Mouse (Mus musculus): ENCODE measurements around the gene Tenm2. TPM values are rescaled to one million over a fixed set of nuclear protein-coding genes. Genes with fewer than 3 reads are reported as not detected.

Gene Tenm2
- total and polyA plus RNA-seq, 3 experiments = 0.08 to 0.14 (median 0.12) TPM

- TF ChIP-seq CTCF (IDR thresholded peaks at IDR 0.05) (no peak), POLR2A (IDR thresholded peaks at IDR 0.05; ENCODE audit: insufficient read depth, low read depth, low read length) (no peak), EP300 (IDR thresholded peaks at IDR 0.05; ENCODE audit: insufficient read depth, low read depth, low read length) (no peak)
- no peaks in the 10 kb centered on the region for H3K36me3 ChIP-seq (ENCODE audit: control insufficient read depth, insufficient read depth, low read length)
- no peaks in the 10 kb centered on the region for H3K27me3 ChIP-seq (ENCODE audit: control insufficient read depth, insufficient read depth, low read length)
- no peaks in the 10 kb centered on the region for H3K79me2 ChIP-seq (replicated peaks; ENCODE audit: control insufficient read depth, insufficient read depth, low read length)
- H3K9ac ChIP-seq (ENCODE audit: low read depth, low read length) = no peak overlapping the region
- H3K4me3 ChIP-seq = no peak overlapping the region
- no peak overlapping the region for H3K27ac ChIP-seq
- intact Hi-C loops (cut with DNase I) = no loop called here
- DNase-seq = no peak
- 80% methylated on average over 2 of the region's 2 CpGs for WGBS
- H3K4me1 ChIP-seq (ENCODE audit: control insufficient read depth, insufficient read depth, low read length) = no peaks in the 10 kb centered on the region
These were observed 92.3 kb downstream of the Tenm2 start for GRCm38 (mm10) chr11:37143478-37143877.

GRCm38 (mm10) chr11:37128893-37129292, 106.9 kb downstream of the Tenm2 start:
- no peaks in the 10 kb centered on the region for H3K27me3 ChIP-seq (ENCODE audit: control insufficient read depth, insufficient read depth, low read length)
- H3K9ac ChIP-seq (ENCODE audit: low read depth, low read length) = no peak overlapping the region
- no peaks in the 10 kb centered on the region for H3K79me2 ChIP-seq (replicated peaks; ENCODE audit: control insufficient read depth, insufficient read depth, low read length)
- no peak for DNase-seq
- TF ChIP-seq POLR2A (IDR thresholded peaks at IDR 0.05; ENCODE audit: insufficient read depth, low read depth, low read length) = no peak
- no peak for TF ChIP-seq CTCF (IDR thresholded peaks at IDR 0.05)
- TF ChIP-seq EP300 (IDR thresholded peaks at IDR 0.05; ENCODE audit: insufficient read depth, low read depth, low read length) = no peak
- H3K36me3 ChIP-seq (ENCODE audit: control insufficient read depth, insufficient read depth, low read length) = no peaks in the 10 kb centered on the region
- no peaks in the 10 kb centered on the region for H3K4me1 ChIP-seq (ENCODE audit: control insufficient read depth, insufficient read depth, low read length)
- H3K4me3 ChIP-seq = no peak overlapping the region
- WGBS = 77% methylated on average over 2 of the region's 2 CpGs
- H3K27ac ChIP-seq = no peak overlapping the region
- intact Hi-C loops (cut with DNase I) = no loop called here

- no peak overlapping the region for H3K27ac ChIP-seq
- peak; percentile 21 to 22 for DNase-seq
- no peaks in the 10 kb centered on the region for H3K4me1 ChIP-seq (ENCODE audit: control insufficient read depth, insufficient read depth, low read length)
- no peaks in the 10 kb centered on the region for H3K79me2 ChIP-seq (replicated peaks; ENCODE audit: control insufficient read depth, insufficient read depth, low read length)
- no peaks in the 10 kb centered on the region for H3K27me3 ChIP-seq (ENCODE audit: control insufficient read depth, insufficient read depth, low read length)
- no peak overlapping the region for H3K4me3 ChIP-seq
- no peak overlapping the region for H3K9ac ChIP-seq (ENCODE audit: low read depth, low read length)
- intact Hi-C loops (cut with DNase I) = no loop called here
- H3K36me3 ChIP-seq (ENCODE audit: control insufficient read depth, insufficient read depth, low read length) = no peaks in the 10 kb centered on the region
- TF ChIP-seq CTCF (IDR thresholded peaks at IDR 0.05) (no peak), EP300 (IDR thresholded peaks at IDR 0.05; ENCODE audit: insufficient read depth, low read depth, low read length) (no peak), POLR2A (IDR thresholded peaks at IDR 0.05; ENCODE audit: insufficient read depth, low read depth, low read length) (no peak)
These were observed 117.7 kb downstream of the Tenm2 start for GRCm38 (mm10) chr11:37118058-37118457.

GRCm38 (mm10) chr11:37115188-37115587, 120.6 kb downstream of the Tenm2 start:
- Histone ChIP-seq H3K4me1 (ENCODE audit: control insufficient read depth, insufficient read depth, low read length) (no peaks in the 10 kb centered on the region), H3K36me3 (ENCODE audit: control insufficient read depth, insufficient read depth, low read length) (no peaks in the 10 kb centered on the region), H3K27me3 (ENCODE audit: control insufficient read depth, insufficient read depth, low read length) (no peaks in the 10 kb centered on the region), H3K9ac (ENCODE audit: low read depth, low read length) (no peak overlapping the region), H3K27ac (no peak overlapping the region), H3K79me2 (replicated peaks; ENCODE audit: control insufficient read depth, insufficient read depth, low read length) (no peaks in the 10 kb centered on the region), H3K4me3 (no peak overlapping the region)
- WGBS = 42% methylated on average over 4 of the region's 4 CpGs
- intact Hi-C loops (cut with DNase I) = no loop called here
- TF ChIP-seq CTCF (IDR thresholded peaks at IDR 0.05) (no peak), EP300 (IDR thresholded peaks at IDR 0.05; ENCODE audit: insufficient read depth, low read depth, low read length) (no peak), POLR2A (IDR thresholded peaks at IDR 0.05; ENCODE audit: insufficient read depth, low read depth, low read length) (no peak)
- no peak for DNase-seq

GRCm38 (mm10) chr11:37107069-37107468, 128.7 kb downstream of the Tenm2 start:
- H3K9ac ChIP-seq (ENCODE audit: low read depth, low read length) = no peak overlapping the region
- 63% methylated on average over 2 of the region's 2 CpGs for WGBS
- H3K36me3 ChIP-seq (ENCODE audit: control insufficient read depth, insufficient read depth, low read length) = no peaks in the 10 kb centered on the region
- no peak overlapping the region for H3K4me3 ChIP-seq
- no peak overlapping the region for H3K27ac ChIP-seq
- H3K27me3 ChIP-seq (ENCODE audit: control insufficient read depth, insufficient read depth, low read length) = no peaks in the 10 kb centered on the region
- TF ChIP-seq EP300 (IDR thresholded peaks at IDR 0.05; ENCODE audit: insufficient read depth, low read depth, low read length) (no peak), POLR2A (IDR thresholded peaks at IDR 0.05; ENCODE audit: insufficient read depth, low read depth, low read length) (no peak)
- no peaks in the 10 kb centered on the region for H3K4me1 ChIP-seq (ENCODE audit: control insufficient read depth, insufficient read depth, low read length)
- intact Hi-C loops (cut with DNase I) = no loop called here
- H3K79me2 ChIP-seq (replicated peaks; ENCODE audit: control insufficient read depth, insufficient read depth, low read length) = no peaks in the 10 kb centered on the region
- no peak for DNase-seq

GRCm38 (mm10) chr11:37079403-37079802, 156.4 kb downstream of the Tenm2 start:
- intact Hi-C loops (cut with DNase I) = no loop called here
- no peaks in the 10 kb centered on the region for H3K27me3 ChIP-seq (ENCODE audit: control insufficient read depth, insufficient read depth, low read length)
- no peak overlapping the region for H3K27ac ChIP-seq
- no peak for DNase-seq
- H3K9ac ChIP-seq (ENCODE audit: low read depth, low read length) = no peak overlapping the region
- WGBS = 68% methylated on average over 5 of the region's 5 CpGs
- H3K79me2 ChIP-seq (replicated peaks; ENCODE audit: control insufficient read depth, insufficient read depth, low read length) = no peaks in the 10 kb centered on the region
- no peaks in the 10 kb centered on the region for H3K4me1 ChIP-seq (ENCODE audit: control insufficient read depth, insufficient read depth, low read length)
- H3K4me3 ChIP-seq = no peak overlapping the region
- TF ChIP-seq CTCF (IDR thresholded peaks at IDR 0.05) = no peak
- H3K36me3 ChIP-seq (ENCODE audit: control insufficient read depth, insufficient read depth, low read length) = no peaks in the 10 kb centered on the region
